Mouse (Mus musculus): ENCODE results near the gene Olfr1248. TPM values are rescaled to one million over a fixed set of nuclear protein-coding genes. Genes with fewer than 3 reads are reported as not detected.

The Olfr1248 gene
- total RNA-seq (2023): not detected in 4 replicates

GRCm38 (mm10) chr2:89618145-89618544 is at the start of gene Olfr1248:
Gene Olfr1248 (minus strand): TSS chr2:89618245.

GRCm38 (mm10) chr2:89661367-89661766 is 43.3 kb upstream of the Olfr1248 start, which contains the start of gene Olfr1250:
Gene Olfr1250 (minus strand): TSS chr2:89661467.

GRCm38 (mm10) chr2:89634883-89635282 is 16.8 kb upstream of the Olfr1248 start, which contains the start of gene Olfr1249:
Gene Olfr1249 (minus strand): TSS chr2:89634983.

GRCm38 (mm10) chr2:89614030-89614429 is 4.0 kb downstream of the Olfr1248 start, which contains the start of gene Olfr1247:
Gene Olfr1247 (minus strand): TSS chr2:89614130.

GRCm38 (mm10) chr2:89593057-89593456 is 25.0 kb downstream of the Olfr1248 start, which contains the start of gene Olfr1246:
Gene Olfr1246 (minus strand): TSS chr2:89593157.

GRCm38 (mm10) chr2:89578347-89578746 is 39.7 kb downstream of the Olfr1248 start, which contains the start of gene Olfr1245:
Gene Olfr1245 (minus strand): TSS chr2:89578447.

Other genes starting within 250 kb of the Olfr1248 start
- not detected in 4 replicates for gene Olfr1238, start 208.6 kb downstream of the Olfr1248 start, total RNA-seq (2023)
- not detected in 4 replicates for gene Olfr1239, start 197.8 kb downstream of the Olfr1248 start, total RNA-seq (2023)
- not detected in 4 replicates for gene Olfr1240, start 175.2 kb downstream of the Olfr1248 start, total RNA-seq (2023)
- gene Olfr1241, start 131.1 kb downstream of the Olfr1248 start, total RNA-seq (2023): not detected in 4 replicates
- gene Olfr1242, start 119.9 kb downstream of the Olfr1248 start, total RNA-seq (2023): not detected in 4 replicates
- not detected in 4 replicates for gene Olfr1243, start 86.8 kb downstream of the Olfr1248 start, total RNA-seq (2023)
- not detected in 4 replicates for gene Olfr1245, start 39.8 kb downstream of the Olfr1248 start, total RNA-seq (2023)
- not detected in 4 replicates for gene Olfr1246, start 25.1 kb downstream of the Olfr1248 start, total RNA-seq (2023)
- gene Olfr1247, start 4.1 kb downstream of the Olfr1248 start, total RNA-seq (2023): 0.14 to 0.15 TPM (median 0.15 TPM) in 3 of 4 replicates, not detected in the other
- not detected in 4 replicates for gene Olfr1249, start 16.7 kb upstream of the Olfr1248 start, total RNA-seq (2023)
- not detected in 4 replicates for gene Olfr1250, start 43.2 kb upstream of the Olfr1248 start, total RNA-seq (2023)
- not detected in 4 replicates for gene Olfr1251, start 53.7 kb upstream of the Olfr1248 start, total RNA-seq (2023)
- gene Olfr1252, start 106.8 kb upstream of the Olfr1248 start, total RNA-seq (2023): not detected in 4 replicates
- gene Olfr1253, start 138.8 kb upstream of the Olfr1248 start, total RNA-seq (2023): not detected in 4 replicates
- gene Olfr1254, start 175.4 kb upstream of the Olfr1248 start, total RNA-seq (2023): not detected in 4 replicates
- not detected in 4 replicates for gene Olfr1255, start 193.8 kb upstream of the Olfr1248 start, total RNA-seq (2023)
- not detected in 4 replicates for gene Olfr1256, start 223.3 kb upstream of the Olfr1248 start, total RNA-seq (2023)
- not detected in 4 replicates for gene Olfr48, start 230.0 kb upstream of the Olfr1248 start, total RNA-seq (2023)